Mouse (Mus musculus): Measurements from ENCODE around the gene Zp3. TPM values are rescaled to one million over a fixed set of nuclear protein-coding genes. Genes with fewer than 3 reads are reported as not detected.
A peak's percentile ranks its signal among the peaks of the same experiment; 100 is the strongest.

Zp3 gene
- polyA plus RNA-seq, 1 experiment from 2014 or later = 0.23 TPM

GRCm38 (mm10) chr5:135957207-135957974, 22.5 kb upstream of the Zp3 start:
- Histone ChIP-seq H3K4me3 (ENCODE audit: low read depth, low read length) (peak overlapping the region; percentile 34), H3K4me1 (ENCODE audit: control insufficient read depth, insufficient read depth, low read length) (peaks cover 14% of the 10 kb centered on the region; the same call in 1 of the 2 replicates), H3K4me2 (ENCODE audit: low read length) (peak overlapping the region; percentile 61), H3K27me3 (ENCODE audit: control insufficient read depth, insufficient read depth, low read depth, low read length) (no peaks in the 10 kb centered on the region), H3K36me3 (ENCODE audit: control insufficient read depth, insufficient read depth, low read length) (no peaks in the 10 kb centered on the region), H3K9me3 (replicated peaks; ENCODE audit: control insufficient read depth, low read length, poor library complexity, severe bottlenecking) (no peaks in the 10 kb centered on the region), H3K9ac (ENCODE audit: low read depth, low read length) (peak overlapping the region; percentile 58), H3K27ac (ENCODE audit: low read length) (peak overlapping the region; percentile 87)
- ATAC-seq = peak; percentile 80
- 8% methylated on average over 28 of the region's 28 CpGs for WGBS

- ATAC-seq = no peak
- H3K9ac ChIP-seq (ENCODE audit: low read depth, low read length) = no peak overlapping the region
- peaks cover 17% of the 10 kb centered on the region; the same call in 1 of the 2 replicates for H3K4me1 ChIP-seq (ENCODE audit: control insufficient read depth, insufficient read depth, low read length)
- H3K4me3 ChIP-seq (ENCODE audit: low read depth, low read length) = no peak overlapping the region
- no peaks in the 10 kb centered on the region for H3K36me3 ChIP-seq (ENCODE audit: control insufficient read depth, insufficient read depth, low read length)
- no peaks in the 10 kb centered on the region for H3K27me3 ChIP-seq (ENCODE audit: control insufficient read depth, insufficient read depth, low read depth, low read length)
- H3K9me3 ChIP-seq (replicated peaks; ENCODE audit: control insufficient read depth, low read length, poor library complexity, severe bottlenecking) = no peaks in the 10 kb centered on the region
- WGBS = 91% methylated on average over 4 of the region's 4 CpGs
- H3K4me2 ChIP-seq (ENCODE audit: low read length) = peak overlapping the region; percentile 61; the same call in 1 of the 2 replicates
- peak overlapping the region; percentile 87 for H3K27ac ChIP-seq (ENCODE audit: low read length)
These were observed 21.5 kb upstream of the Zp3 start for GRCm38 (mm10) chr5:135958367-135958766.

GRCm38 (mm10) chr5:135959911-135960310, 20.0 kb upstream of the Zp3 start:
- no peak overlapping the region for H3K4me3 ChIP-seq (ENCODE audit: low read depth, low read length)
- no peak for ATAC-seq
- H3K9ac ChIP-seq (ENCODE audit: low read depth, low read length) = no peak overlapping the region
- 94% methylated on average over 7 of the region's 7 CpGs for WGBS
- H3K4me2 ChIP-seq (ENCODE audit: low read length) = no peak overlapping the region
- H3K36me3 ChIP-seq (ENCODE audit: control insufficient read depth, insufficient read depth, low read length) = no peaks in the 10 kb centered on the region
- no peaks in the 10 kb centered on the region for H3K9me3 ChIP-seq (replicated peaks; ENCODE audit: control insufficient read depth, low read length, poor library complexity, severe bottlenecking)
- no peaks in the 10 kb centered on the region for H3K27me3 ChIP-seq (ENCODE audit: control insufficient read depth, insufficient read depth, low read depth, low read length)
- H3K4me1 ChIP-seq (ENCODE audit: control insufficient read depth, insufficient read depth, low read length) = peaks cover 17% of the 10 kb centered on the region; the same call in 1 of the 2 replicates
- no peak overlapping the region for H3K27ac ChIP-seq (ENCODE audit: low read length)

- H3K36me3 ChIP-seq (ENCODE audit: control insufficient read depth, insufficient read depth, low read length) = no peaks in the 10 kb centered on the region
- H3K4me1 ChIP-seq (ENCODE audit: control insufficient read depth, insufficient read depth, low read length) = peaks cover 17% of the 10 kb centered on the region; the same call in 1 of the 2 replicates
- no peak overlapping the region for H3K4me2 ChIP-seq (ENCODE audit: low read length)
- H3K9me3 ChIP-seq (replicated peaks; ENCODE audit: control insufficient read depth, low read length, poor library complexity, severe bottlenecking) = no peaks in the 10 kb centered on the region
- ATAC-seq = no peak
- no peak overlapping the region for H3K4me3 ChIP-seq (ENCODE audit: low read depth, low read length)
- peak overlapping the region; percentile 96 for H3K27ac ChIP-seq (ENCODE audit: low read length)
- H3K9ac ChIP-seq (ENCODE audit: low read depth, low read length) = no peak overlapping the region
- 97% methylated on average over 15 of the region's 15 CpGs for WGBS
- H3K27me3 ChIP-seq (ENCODE audit: control insufficient read depth, insufficient read depth, low read depth, low read length) = no peaks in the 10 kb centered on the region
These were observed 18.8 kb upstream of the Zp3 start for GRCm38 (mm10) chr5:135960909-135961635.

GRCm38 (mm10) chr5:135962125-135962491, 17.8 kb upstream of the Zp3 start:
- peak overlapping the region; percentile 61 for H3K9ac ChIP-seq (ENCODE audit: low read depth, low read length)
- 0 out of 2 replicates have a peak, but pooled peaks have one; percentile 0 for ATAC-seq
- no peaks in the 10 kb centered on the region for H3K36me3 ChIP-seq (ENCODE audit: control insufficient read depth, insufficient read depth, low read length)
- H3K4me1 ChIP-seq (ENCODE audit: control insufficient read depth, insufficient read depth, low read length) = peaks cover 11% of the 10 kb centered on the region; the same call in 1 of the 2 replicates
- H3K9me3 ChIP-seq (replicated peaks; ENCODE audit: control insufficient read depth, low read length, poor library complexity, severe bottlenecking) = no peaks in the 10 kb centered on the region
- 1% methylated on average over 11 of the region's 11 CpGs for WGBS
- H3K4me2 ChIP-seq (ENCODE audit: low read length) = peak overlapping the region; percentile 95
- H3K27ac ChIP-seq (ENCODE audit: low read length) = peak overlapping the region; percentile 96
- no peaks in the 10 kb centered on the region for H3K27me3 ChIP-seq (ENCODE audit: control insufficient read depth, insufficient read depth, low read depth, low read length)
- peak overlapping the region; percentile 55 for H3K4me3 ChIP-seq (ENCODE audit: low read depth, low read length)

GRCm38 (mm10) chr5:135962492-135963279, 17.2 kb upstream of the Zp3 start:
- peak overlapping the region; percentile 55 for H3K4me3 ChIP-seq (ENCODE audit: low read depth, low read length)
- peak; percentile 96 for ATAC-seq
- no peaks in the 10 kb centered on the region for H3K36me3 ChIP-seq (ENCODE audit: control insufficient read depth, insufficient read depth, low read length)
- peaks cover 10% of the 10 kb centered on the region; the same call in 1 of the 2 replicates for H3K4me1 ChIP-seq (ENCODE audit: control insufficient read depth, insufficient read depth, low read length)
- H3K4me2 ChIP-seq (ENCODE audit: low read length) = peak overlapping the region; percentile 95
- H3K9ac ChIP-seq (ENCODE audit: low read depth, low read length) = peak overlapping the region; percentile 93
- H3K27ac ChIP-seq (ENCODE audit: low read length) = peak overlapping the region; percentile 96
- no peaks in the 10 kb centered on the region for H3K9me3 ChIP-seq (replicated peaks; ENCODE audit: control insufficient read depth, low read length, poor library complexity, severe bottlenecking)
- under 1% methylated on average over 63 of the region's 64 CpGs for WGBS
- no peaks in the 10 kb centered on the region for H3K27me3 ChIP-seq (ENCODE audit: control insufficient read depth, insufficient read depth, low read depth, low read length)

GRCm38 (mm10) chr5:135963280-135963627, 16.6 kb upstream of the Zp3 start:
- Histone ChIP-seq H3K9ac (ENCODE audit: low read depth, low read length) (peak overlapping the region; percentile 93), H3K4me3 (ENCODE audit: low read depth, low read length) (peak overlapping the region; percentile 55), H3K4me1 (ENCODE audit: control insufficient read depth, insufficient read depth, low read length) (peaks cover 6% of the 10 kb centered on the region; the same call in 1 of the 2 replicates), H3K36me3 (ENCODE audit: control insufficient read depth, insufficient read depth, low read length) (no peaks in the 10 kb centered on the region), H3K27ac (ENCODE audit: low read length) (peak overlapping the region; percentile 96), H3K27me3 (ENCODE audit: control insufficient read depth, insufficient read depth, low read depth, low read length) (no peaks in the 10 kb centered on the region), H3K4me2 (ENCODE audit: low read length) (peak overlapping the region; percentile 95), H3K9me3 (replicated peaks; ENCODE audit: control insufficient read depth, low read length, poor library complexity, severe bottlenecking) (no peaks in the 10 kb centered on the region)
- 4% methylated on average over 6 of the region's 6 CpGs for WGBS
- ATAC-seq = no peak

- Histone ChIP-seq H3K27ac (ENCODE audit: low read length) (no peak overlapping the region), H3K36me3 (ENCODE audit: control insufficient read depth, insufficient read depth, low read length) (no peaks in the 10 kb centered on the region), H3K4me3 (ENCODE audit: low read depth, low read length) (peak overlapping the region; percentile 26), H3K4me1 (ENCODE audit: control insufficient read depth, insufficient read depth, low read length) (peaks cover 5% of the 10 kb centered on the region; the same call in 1 of the 2 replicates), H3K4me2 (ENCODE audit: low read length) (peak overlapping the region; percentile 45), H3K9ac (ENCODE audit: low read depth, low read length) (peak overlapping the region; percentile 36), H3K27me3 (ENCODE audit: control insufficient read depth, insufficient read depth, low read depth, low read length) (no peaks in the 10 kb centered on the region), H3K9me3 (replicated peaks; ENCODE audit: control insufficient read depth, low read length, poor library complexity, severe bottlenecking) (no peaks in the 10 kb centered on the region)
- no peak for ATAC-seq
- 9% methylated on average over 24 of the region's 24 CpGs for WGBS
These were observed 14.4 kb upstream of the Zp3 start for GRCm38 (mm10) chr5:135965501-135965930.

Measured in midbrain, embryonic 16.5 days (tissue).